Mouse (Mus musculus): ENCODE measurements around the gene Chac1. TPM values are rescaled to one million over a fixed set of nuclear protein-coding genes. Genes with fewer than 3 reads are reported as not detected.
A peak's percentile ranks its signal among the peaks of the same experiment; 100 is the strongest.

Gene Chac1
- polyA plus RNA-seq, 1 experiment, result 5.8 TPM

GRCm38 (mm10) chr2:119356310-119356709 lies 5.3 kb downstream of the Chac1 start:
- no peak overlapping the region for H3K27ac ChIP-seq (ENCODE audit: insufficient read depth, low read depth, low read length)
- no peak overlapping the region for H3K4me3 ChIP-seq (ENCODE audit: low read depth, low read length)
- H3K4me1 ChIP-seq (ENCODE audit: control insufficient read depth, insufficient read depth, insufficient read length, low read length), result peaks cover 14% of the 10 kb centered on the region
- TF ChIP-seq POLR2A (IDR thresholded peaks at IDR 0.05; ENCODE audit: low read depth, low read length), result no peak
- no peak for TF ChIP-seq CTCF (IDR thresholded peaks at IDR 0.05; ENCODE audit: extremely low read depth, insufficient read length, insufficient replicate concordance, low read depth, low read length)
- H3K27me3 ChIP-seq (ENCODE audit: control insufficient read depth, insufficient read depth, low read length), result no peaks in the 10 kb centered on the region
- H3K36me3 ChIP-seq (ENCODE audit: control insufficient read depth, insufficient read depth, low read length), result no peaks in the 10 kb centered on the region

DNA sequence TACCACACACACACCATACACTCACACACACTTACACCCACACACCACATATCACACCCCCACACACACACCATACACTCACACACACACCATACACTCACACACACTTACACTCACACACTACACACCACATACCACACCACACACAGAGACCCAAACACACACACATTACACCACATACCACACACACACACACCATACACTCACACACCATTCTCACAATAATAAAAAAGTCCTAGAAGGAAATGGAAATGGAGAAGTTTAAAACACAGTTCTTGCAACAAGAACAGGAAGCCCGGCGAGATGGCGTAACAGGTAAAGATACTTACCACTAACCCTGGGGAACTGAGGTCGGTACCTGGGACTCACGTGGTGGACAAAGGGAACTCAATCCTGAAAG lies 5.8 kb downstream of the Chac1 start:
- no peaks in the 10 kb centered on the region for H3K36me3 ChIP-seq (ENCODE audit: control insufficient read depth, insufficient read depth, low read length)
- 87% methylated on average over 5 of the region's 5 CpGs for WGBS
- H3K4me3 ChIP-seq (ENCODE audit: low read depth, low read length), result no peak overlapping the region
- H3K27me3 ChIP-seq (ENCODE audit: control insufficient read depth, insufficient read depth, low read length), result no peaks in the 10 kb centered on the region
- H3K27ac ChIP-seq (ENCODE audit: insufficient read depth, low read depth, low read length), result no peak overlapping the region
- no peak for TF ChIP-seq CTCF (IDR thresholded peaks at IDR 0.05; ENCODE audit: extremely low read depth, insufficient read length, insufficient replicate concordance, low read depth, low read length)
- no peak for TF ChIP-seq POLR2A (IDR thresholded peaks at IDR 0.05; ENCODE audit: low read depth, low read length)
- peaks cover 18% of the 10 kb centered on the region for H3K4me1 ChIP-seq (ENCODE audit: control insufficient read depth, insufficient read depth, insufficient read length, low read length)

DNA sequence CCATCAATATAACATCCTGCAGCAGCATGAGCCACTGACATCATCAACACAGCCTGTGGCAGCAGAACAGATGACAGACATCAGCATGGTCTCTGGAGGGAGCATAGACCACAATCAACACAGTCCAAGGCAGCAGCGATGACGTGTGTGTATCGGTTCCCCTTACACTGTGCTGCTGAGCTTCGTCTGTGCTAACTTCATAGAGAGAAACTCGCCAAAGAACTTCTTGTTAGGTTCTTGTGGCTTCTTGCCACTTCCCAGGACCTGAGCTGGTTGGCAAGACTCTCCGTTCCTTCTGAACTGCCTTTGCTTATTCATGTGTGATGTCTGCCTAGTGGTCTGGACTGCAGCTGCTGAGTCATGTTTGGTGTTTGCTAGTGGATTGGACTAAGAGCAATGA lies 7.2 kb downstream of the Chac1 start:
- TF ChIP-seq POLR2A (IDR thresholded peaks at IDR 0.05; ENCODE audit: low read depth, low read length) (no peak), CTCF (IDR thresholded peaks at IDR 0.05; ENCODE audit: extremely low read depth, insufficient read length, insufficient replicate concordance, low read depth, low read length) (no peak)
- Histone ChIP-seq H3K27me3 (ENCODE audit: control insufficient read depth, insufficient read depth, low read length) (no peaks in the 10 kb centered on the region), H3K4me3 (ENCODE audit: low read depth, low read length) (no peak overlapping the region), H3K4me1 (ENCODE audit: control insufficient read depth, insufficient read depth, insufficient read length, low read length) (peaks cover 23% of the 10 kb centered on the region), H3K27ac (ENCODE audit: insufficient read depth, low read depth, low read length) (no peak overlapping the region), H3K36me3 (ENCODE audit: control insufficient read depth, insufficient read depth, low read length) (no peaks in the 10 kb centered on the region)
- 87% methylated on average over 6 of the region's 6 CpGs for WGBS

- Histone ChIP-seq H3K27ac (ENCODE audit: insufficient read depth, low read depth, low read length) (peak overlapping the region; percentile 56), H3K4me1 (ENCODE audit: control insufficient read depth, insufficient read depth, insufficient read length, low read length) (peaks cover 23% of the 10 kb centered on the region), H3K27me3 (ENCODE audit: control insufficient read depth, insufficient read depth, low read length) (no peaks in the 10 kb centered on the region), H3K4me3 (ENCODE audit: low read depth, low read length) (no peak overlapping the region), H3K36me3 (ENCODE audit: control insufficient read depth, insufficient read depth, low read length) (no peaks in the 10 kb centered on the region)
- 23% methylated on average over 2 of the region's 2 CpGs for WGBS
- TF ChIP-seq POLR2A (IDR thresholded peaks at IDR 0.05; ENCODE audit: low read depth, low read length) (no peak), CTCF (IDR thresholded peaks at IDR 0.05; ENCODE audit: extremely low read depth, insufficient read length, insufficient replicate concordance, low read depth, low read length) (no peak)
Observed at GRCm38 (mm10) chr2:119359721-119360291, 8.8 kb downstream of the Chac1 start.

- H3K36me3 ChIP-seq (ENCODE audit: control insufficient read depth, insufficient read depth, low read length), result no peaks in the 10 kb centered on the region
- no peak overlapping the region for H3K4me3 ChIP-seq (ENCODE audit: low read depth, low read length)
- no peaks in the 10 kb centered on the region for H3K27me3 ChIP-seq (ENCODE audit: control insufficient read depth, insufficient read depth, low read length)
- no peak overlapping the region for H3K27ac ChIP-seq (ENCODE audit: insufficient read depth, low read depth, low read length)
- WGBS, result 83% methylated on average over 3 of the region's 3 CpGs
- no peak for TF ChIP-seq CTCF (IDR thresholded peaks at IDR 0.05; ENCODE audit: extremely low read depth, insufficient read length, insufficient replicate concordance, low read depth, low read length)
- TF ChIP-seq POLR2A (IDR thresholded peaks at IDR 0.05; ENCODE audit: low read depth, low read length), result no peak
- H3K4me1 ChIP-seq (ENCODE audit: control insufficient read depth, insufficient read depth, insufficient read length, low read length), result peaks cover 47% of the 10 kb centered on the region
Observed at GRCm38 (mm10) chr2:119364969-119365368, 13.9 kb downstream of the Chac1 start.

GRCm38 (mm10) chr2:119367346-119367745 lies 16.3 kb downstream of the Chac1 start:
- Histone ChIP-seq H3K36me3 (ENCODE audit: control insufficient read depth, insufficient read depth, low read length) (peaks cover 4% of the 10 kb centered on the region; the same call in 1 of the 2 replicates), H3K27ac (ENCODE audit: insufficient read depth, low read depth, low read length) (peak overlapping the region; percentile 83), H3K4me3 (ENCODE audit: low read depth, low read length) (peak overlapping the region; percentile 46), H3K4me1 (ENCODE audit: control insufficient read depth, insufficient read depth, insufficient read length, low read length) (peaks cover 42% of the 10 kb centered on the region), H3K27me3 (ENCODE audit: control insufficient read depth, insufficient read depth, low read length) (no peaks in the 10 kb centered on the region)
- TF ChIP-seq CTCF (IDR thresholded peaks at IDR 0.05; ENCODE audit: extremely low read depth, insufficient read length, insufficient replicate concordance, low read depth, low read length) (no peak), POLR2A (IDR thresholded peaks at IDR 0.05; ENCODE audit: low read depth, low read length) (no peak)
- WGBS, result 24% methylated on average over 3 of the region's 3 CpGs

DNA sequence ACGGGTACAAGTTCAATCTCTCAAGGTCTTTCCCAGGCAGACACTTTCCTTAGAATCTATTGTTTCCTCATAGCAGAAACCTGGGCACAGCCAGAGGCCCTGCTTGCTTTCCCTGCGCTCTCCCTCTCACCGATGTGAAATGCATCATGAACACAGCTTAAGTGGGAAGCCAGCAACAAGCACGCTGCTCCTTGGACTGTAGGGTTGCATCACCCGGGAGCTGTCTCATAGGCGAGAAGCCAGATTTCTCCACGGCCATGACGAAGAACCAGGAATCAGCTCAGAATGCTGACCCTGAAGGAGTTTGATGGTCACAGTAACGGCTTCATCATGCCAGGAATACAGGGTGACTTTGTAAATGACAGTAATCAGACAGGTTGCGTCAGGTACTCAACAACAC lies 19.1 kb downstream of the Chac1 start:
- TF ChIP-seq POLR2A (IDR thresholded peaks at IDR 0.05; ENCODE audit: low read depth, low read length), result no peak
- TF ChIP-seq CTCF (IDR thresholded peaks at IDR 0.05; ENCODE audit: extremely low read depth, insufficient read length, insufficient replicate concordance, low read depth, low read length), result no peak
- no peak overlapping the region for H3K4me3 ChIP-seq (ENCODE audit: low read depth, low read length)
- peak overlapping the region; percentile 34 for H3K27ac ChIP-seq (ENCODE audit: insufficient read depth, low read depth, low read length)
- peaks cover 27% of the 10 kb centered on the region for H3K36me3 ChIP-seq (ENCODE audit: control insufficient read depth, insufficient read depth, low read length)
- WGBS, result 65% methylated on average over 10 of the region's 10 CpGs
- H3K4me1 ChIP-seq (ENCODE audit: control insufficient read depth, insufficient read depth, insufficient read length, low read length), result peaks cover 42% of the 10 kb centered on the region
- no peaks in the 10 kb centered on the region for H3K27me3 ChIP-seq (ENCODE audit: control insufficient read depth, insufficient read depth, low read length)

Measured in small intestine, adult 2 months (tissue).